Mouse (Mus musculus): ENCODE measurements around the gene Hivep3.

GRCm38 (mm10) chr4:120186934-120187333 is 453.4 kb downstream of the Hivep3 start:
- TF ChIP-seq CTCF (IDR thresholded peaks at IDR 0.05; ENCODE audit: control insufficient read depth, insufficient read depth, insufficient read length) (no peak), FOSL1 (IDR thresholded peaks at IDR 0.05; ENCODE audit: insufficient read depth, low read length, poor library complexity, severe bottlenecking) (no peak), CEBPB (IDR thresholded peaks at IDR 0.05; ENCODE audit: low read depth) (no peak), USF1 (IDR thresholded peaks at IDR 0.05; ENCODE audit: low read depth) (no peak), MYOG (IDR thresholded peaks at IDR 0.05; ENCODE audit: control insufficient read depth, extremely low read depth, insufficient read length) (no peak)
